Mouse (Mus musculus): ENCODE measurements around the gene Fosl1. TPM values are rescaled to one million over a fixed set of nuclear protein-coding genes. Genes with fewer than 3 reads are reported as not detected.
A peak's percentile ranks its signal among the peaks of the same experiment; 100 is the strongest.

Fosl1 gene
- total RNA-seq, 2 experiments from 2014 or later = not detected

GRCm38 (mm10) chr19:5424782-5425741 is 22.3 kb upstream of the Fosl1 start, which contains the start of the genes Drap1 and AI837181:
Drap1 (minus strand) TSS chr19:5424979.
AI837181 (plus strand) TSS chr19:5425144.
- DNase-seq = peak; percentile 89 to 90

GRCm38 (mm10) chr19:5425906-5426565 is 21.3 kb upstream of the Fosl1 start:
- DNase-seq = peak in 1 of 2 experiments; percentile 13

- no peak for DNase-seq
These were observed 20.6 kb upstream of the Fosl1 start for GRCm38 (mm10) chr19:5426640-5427290.

GRCm38 (mm10) chr19:5428083-5428482 is 19.3 kb upstream of the Fosl1 start:
- no peak for DNase-seq

GRCm38 (mm10) chr19:5429219-5429618 is 18.1 kb upstream of the Fosl1 start:
- no peak for DNase-seq

GRCm38 (mm10) chr19:5429806-5430205 is 17.5 kb upstream of the Fosl1 start:
- no peak for DNase-seq

DNA sequence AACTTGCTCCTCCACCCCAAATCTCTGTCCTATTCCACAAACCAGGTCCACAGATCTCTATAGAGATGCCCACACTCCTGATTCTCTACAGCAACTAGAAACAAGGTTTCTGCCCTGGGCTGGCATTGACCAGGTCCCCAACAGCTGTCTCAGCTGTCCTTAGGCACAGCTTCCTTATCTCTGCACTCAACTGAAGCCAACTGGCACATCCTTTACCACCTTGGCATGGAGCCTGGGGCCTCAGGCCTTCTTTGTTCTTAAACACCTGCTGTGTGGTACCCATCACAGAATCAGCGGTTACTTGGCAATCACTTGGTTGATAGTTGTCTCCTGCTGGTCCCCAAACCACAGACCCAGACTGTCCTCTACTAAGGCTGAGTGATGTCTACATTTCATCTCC is 16.9 kb upstream of the Fosl1 start:
- no peak for DNase-seq

GRCm38 (mm10) chr19:5431911-5432464 is 15.4 kb upstream of the Fosl1 start:
- DNase-seq = no peak

DNA sequence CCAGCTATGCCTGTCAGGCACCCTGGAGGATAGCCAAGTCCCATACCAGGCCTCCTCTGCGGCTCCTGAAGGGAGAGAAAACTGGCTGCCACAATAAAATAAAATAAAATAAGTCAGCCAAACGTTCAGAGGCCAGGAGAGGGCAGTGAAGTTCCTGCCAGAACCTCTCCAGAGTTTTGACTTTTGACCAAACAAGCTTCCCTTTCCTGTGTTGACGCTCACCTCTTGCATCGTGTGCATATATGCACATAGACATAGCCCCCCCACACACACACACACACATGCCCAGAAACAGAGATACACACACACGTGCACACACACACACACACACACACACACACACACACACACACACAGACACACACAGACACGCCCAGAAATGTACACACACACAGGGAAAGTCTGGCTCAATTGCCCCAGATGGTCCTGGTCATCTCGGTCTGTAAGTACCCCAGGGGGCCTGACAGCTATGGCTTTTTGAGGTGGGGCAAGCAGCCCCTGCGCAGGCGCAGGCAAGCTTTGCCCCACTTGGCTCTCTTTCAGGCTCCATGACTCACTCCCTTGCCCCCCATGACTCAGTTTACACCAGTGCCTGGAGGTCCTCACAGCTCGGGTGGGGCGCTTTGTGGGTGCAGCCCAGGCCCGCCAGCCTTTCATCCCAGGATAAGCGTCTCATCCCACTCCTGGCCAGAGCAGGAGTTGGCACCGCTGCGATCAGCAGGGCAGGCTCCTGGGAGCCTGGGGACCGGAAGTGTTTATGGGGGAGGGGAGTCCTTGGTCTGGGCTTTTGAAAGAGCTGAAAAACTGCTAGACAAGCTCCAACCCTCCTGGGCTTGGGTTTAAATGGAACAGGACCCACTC is 14.1 kb upstream of the Fosl1 start:
- DNase-seq = no peak

- no peak for DNase-seq
These were observed 13.4 kb upstream of the Fosl1 start for GRCm38 (mm10) chr19:5433951-5434350.

- DNase-seq = no peak
These were observed 2.9 kb upstream of the Fosl1 start for GRCm38 (mm10) chr19:5444371-5444908.

- DNase-seq = no peak
These were observed 2.4 kb upstream of the Fosl1 start for GRCm38 (mm10) chr19:5444954-5445353.

- DNase-seq = no peak
These were observed 1.6 kb upstream of the Fosl1 start for GRCm38 (mm10) chr19:5445747-5446146.

DNA sequence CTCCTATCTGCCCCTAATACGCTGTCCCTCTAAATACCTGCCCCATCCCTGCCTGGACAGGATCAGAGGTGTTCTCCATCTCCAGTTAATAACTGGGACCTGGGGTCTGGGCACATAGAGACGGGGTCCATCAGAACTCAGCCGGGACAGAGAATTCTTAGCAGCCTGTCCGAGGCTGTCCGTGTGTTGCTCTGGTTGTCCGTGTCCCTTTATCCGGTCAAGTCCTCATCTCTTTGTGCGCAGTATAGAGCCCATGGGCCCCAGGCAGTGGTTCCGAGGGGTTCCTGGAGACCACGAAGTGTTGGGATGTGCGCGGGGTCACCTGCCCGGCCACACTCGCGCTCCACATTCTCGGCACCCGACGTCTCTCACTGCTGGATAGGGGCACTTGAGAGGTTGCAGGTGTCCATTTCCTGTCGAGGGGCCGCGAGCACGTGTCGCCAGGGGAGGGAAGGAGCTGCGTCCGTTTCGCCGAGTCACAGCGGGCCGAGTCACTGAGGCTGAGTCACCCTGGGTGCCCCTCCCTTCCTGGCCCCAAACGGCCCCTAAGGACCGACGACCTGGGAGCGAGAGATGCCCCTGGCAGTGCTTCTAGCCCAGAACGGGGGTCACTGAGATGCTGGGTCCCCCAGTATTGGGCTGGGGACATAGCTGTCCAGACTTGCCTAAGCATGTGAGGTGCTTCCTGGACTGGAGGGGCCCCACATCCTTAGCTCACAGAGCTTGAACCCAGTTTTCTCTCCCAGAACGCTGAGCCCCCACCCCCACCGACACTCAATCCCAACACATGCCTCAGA is 1.2 kb downstream of the Fosl1 start:
- no peak for DNase-seq

DNA sequence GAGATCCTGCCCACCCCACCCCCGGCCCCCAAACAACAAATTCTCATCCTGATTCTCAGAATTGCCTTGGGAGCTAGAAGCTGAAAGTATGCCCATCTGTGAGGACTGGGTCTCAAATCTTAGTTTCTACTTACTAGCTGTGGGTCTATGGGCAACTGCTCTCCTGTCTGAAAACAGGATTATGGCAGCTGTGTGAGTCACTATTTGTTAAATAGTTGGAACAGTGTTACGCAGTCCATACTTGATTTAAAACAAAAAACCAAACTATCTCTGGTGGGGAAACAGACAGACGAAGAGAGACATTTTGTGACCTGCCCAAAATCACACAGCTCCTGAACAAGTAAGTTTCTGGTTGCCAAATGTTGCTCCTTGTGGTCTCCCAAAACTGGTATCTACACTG is 2.3 kb downstream of the Fosl1 start:
- DNase-seq = no peak

DNA sequence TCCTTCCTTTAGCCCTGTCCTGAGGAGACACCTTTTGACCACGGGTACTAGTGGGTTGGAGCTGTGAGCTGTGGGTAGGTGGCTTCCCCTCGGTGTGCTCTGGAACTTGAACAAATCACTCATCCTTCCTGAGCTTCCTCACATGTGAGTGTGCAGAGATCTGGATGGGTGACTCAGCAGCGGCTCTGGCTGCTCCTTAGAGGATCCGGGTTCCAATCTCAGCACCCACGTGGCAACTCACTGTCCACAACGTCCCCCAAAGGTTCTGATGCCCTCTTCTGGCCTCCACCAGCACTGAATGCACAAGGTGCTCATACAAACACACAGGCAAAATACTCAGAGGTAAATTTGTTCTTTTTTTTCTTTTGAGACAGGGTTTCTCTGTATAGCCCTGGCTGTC is 4.4 kb downstream of the Fosl1 start:
- no peak for DNase-seq

- DNase-seq = no peak
These were observed 7.7 kb downstream of the Fosl1 start for GRCm38 (mm10) chr19:5455037-5455436.

- no peak for DNase-seq
These were observed 8.2 kb downstream of the Fosl1 start for GRCm38 (mm10) chr19:5455568-5455967.

GRCm38 (mm10) chr19:5456241-5456921 is 9.0 kb downstream of the Fosl1 start:
- DNase-seq = no peak

Measured in layer of hippocampus, postnatal 36 days (tissue).